Comparison of ENCODE assay signal across 14 mouse cellular contexts in the genomic region with DNA sequence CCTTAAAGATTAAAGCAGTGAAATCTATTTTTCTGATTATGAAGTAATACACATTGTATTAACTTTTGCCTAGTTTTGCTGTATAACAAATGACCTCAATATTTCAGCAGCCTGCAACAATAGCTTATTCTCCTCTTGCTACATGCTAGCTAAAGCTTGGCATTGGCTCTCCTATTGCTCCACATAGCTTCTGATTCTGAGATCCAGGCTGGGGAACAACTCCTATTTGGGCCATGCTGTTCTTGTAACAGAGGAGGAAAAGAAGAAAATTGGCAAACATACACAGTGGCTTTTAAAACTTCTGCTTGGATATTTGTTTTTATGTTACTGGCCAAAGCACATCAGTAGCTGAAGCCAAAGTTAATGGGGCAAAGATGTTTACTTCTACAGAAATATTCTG. TPM values are rescaled to one million over a fixed set of nuclear protein-coding genes. Genes with fewer than 3 reads are reported as not detected.
DNase-seq lines count a peak whose midpoint lies in the region; TF ChIP-seq lines count a peak whose summit lies in the region.
"Had no signal": no experiment of that assay in that cellular context is flagged by ENCODE, and none has a peak within 500 bp of the region (broad histone marks: within the 10 kb centered on the region; RNA-seq: fewer than 3 reads in every experiment).

No protein-coding gene starts in this region.

- intact Hi-C loops in gastrocnemius, adult 2 months (cut with DNase I): no loop called here
- intact Hi-C loops in left cerebral cortex, adult 2 months (cut with DNase I): loop anchor here (2.0 kb wide), 1 partner anchor 22 kb away; a partner anchor contains a TSS
- intact Hi-C loops in left cerebral cortex, postnatal 25 days (cut with DNase I): no loop called here

- TF ChIP-seq CTCF in gastrocnemius, adult 2 months (IDR thresholded peaks at IDR 0.05): no peak
- TF ChIP-seq CTCF in left cerebral cortex, adult 2 months (IDR thresholded peaks at IDR 0.05): no peak

- no peak for DNase-seq in gastrocnemius, adult 2 months
- DNase-seq in gastrocnemius, postnatal 10 days: no peak
- no peak for DNase-seq in left cerebral cortex, adult 2 months (ENCODE audit: extremely low spot score in 1 of 2, low spot score in 2 of 2)
- no peak for DNase-seq in left cerebral cortex, postnatal 25 days (ENCODE audit: low spot score in 2 of 2)
- peak; percentile 96 for DNase-seq in adipocyte (ENCODE audit: low spot score)
- peak; percentile 7 for DNase-seq in lung, postnatal 10 days
- no peak for DNase-seq in kidney, postnatal 4 days
- DNase-seq: cerebellum, postnatal 36 days; kidney, adult 8-10 months had no signal

- H3K27ac ChIP-seq in gastrocnemius, adult 2 months: peak overlapping the region; percentile 67
- H3K27ac ChIP-seq in left cerebral cortex, adult 2 months: peak overlapping the region; percentile 78
- H3K27ac ChIP-seq: embryonic facial prominence, embryonic 12.5 days; hindbrain, postnatal 0 days; limb, embryonic 12.5 days; midbrain, embryonic 12.5 days had no signal

- no peak overlapping the region for H3K4me3 ChIP-seq in gastrocnemius, adult 2 months
- H3K4me3 ChIP-seq in left cerebral cortex, adult 2 months: no peak overlapping the region
- H3K4me3 ChIP-seq: embryonic facial prominence, embryonic 12.5 days; limb, embryonic 12.5 days; midbrain, embryonic 12.5 days; myocyte had no signal

RNA-seq across cellular contexts. Expression of a gene that starts 23.0 kb away (rescaled TPM):
- total RNA-seq in gastrocnemius, adult 2 months (2021): 10 to 100 TPM; 31.5 to 32.3 TPM
- 10 to 100 TPM; 24.0 to 24.4 TPM for total RNA-seq in gastrocnemius, postnatal 10 days (2021)
- total RNA-seq in left cerebral cortex, adult 2 months (2021): 10 to 100 TPM; 59.3 to 62.1 TPM
- 10 to 100 TPM; 63.4 to 70.9 TPM for total RNA-seq in left cerebral cortex, postnatal 25 days (2021)

RNA-seq across cellular contexts. Expression of a gene that starts 55.1 kb away (rescaled TPM):
- not detected for total RNA-seq in gastrocnemius, adult 2 months (2021)
- not detected for total RNA-seq in gastrocnemius, postnatal 10 days (2021)
- not detected for total RNA-seq in left cerebral cortex, adult 2 months (2021)
- not detected for total RNA-seq in left cerebral cortex, postnatal 25 days (2021)
- total RNA-seq: hindbrain, postnatal 0 days had no signal

Comparison
In these comparisons a context has a peak if more than half of its experiments do, and no peak if none do; other contexts are left out.
1. DNase-seq: peak in adipocyte (single experiment) and lung, postnatal 10 days (single experiment); none in gastrocnemius, adult 2 months (single experiment), gastrocnemius, postnatal 10 days (single experiment), left cerebral cortex, adult 2 months (0 of 2), left cerebral cortex, postnatal 25 days (0 of 2) and kidney, postnatal 4 days (0 of 2).